Mouse (Mus musculus) A20 (cell line): ENCODE data around the gene Slc45a2.
"Not testable (repeated sequence)": the region's sequence is repeated elsewhere in the genome, so short reads cannot be mapped to it uniquely, and the experiment has no call there.

ENCODE experiments used
- DNase-seq: peaks from one replicate; pipeline ENCODE4 v3.0.0-alpha.2; 2011; ENCODE audit warnings: low read depth, low spot score

Slc45a2 gene

GRCm38 (mm10) chr15:11000421-11000820, at the start of gene Slc45a2:
TSS of gene Slc45a2 (plus strand) at chr15:11000721.
- DNase-seq: no peak

GRCm38 (mm10) chr15:10951951-10952759, 48.4 kb upstream of the Slc45a2 start, which contains the start of gene C1qtnf3:
TSS of gene C1qtnf3 (plus strand) at chr15:10952332.
- no peak for DNase-seq

GRCm38 (mm10) chr15:10952760-10953305, 47.7 kb upstream of the Slc45a2 start:
- no peak for DNase-seq

DNA sequence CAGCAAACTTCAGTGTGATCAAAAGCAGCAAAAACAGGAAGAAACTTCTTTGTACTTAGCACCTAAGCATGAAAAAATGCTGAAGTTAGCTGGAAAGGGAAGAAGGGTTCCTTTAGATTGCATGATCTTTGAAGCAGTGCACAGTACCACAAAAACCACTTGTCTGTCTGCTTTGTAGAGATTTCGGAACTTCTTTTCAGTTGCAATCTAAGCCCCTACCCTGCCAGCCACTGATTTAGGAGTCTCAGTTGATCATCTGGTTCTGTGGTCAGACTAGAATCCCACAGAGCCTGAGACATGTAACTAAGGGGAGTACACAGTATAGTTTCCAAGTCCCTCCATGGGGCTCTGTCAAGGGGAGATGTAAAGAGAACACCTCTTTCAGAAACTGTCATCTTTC, 47.1 kb upstream of the Slc45a2 start:
- no peak for DNase-seq

DNA sequence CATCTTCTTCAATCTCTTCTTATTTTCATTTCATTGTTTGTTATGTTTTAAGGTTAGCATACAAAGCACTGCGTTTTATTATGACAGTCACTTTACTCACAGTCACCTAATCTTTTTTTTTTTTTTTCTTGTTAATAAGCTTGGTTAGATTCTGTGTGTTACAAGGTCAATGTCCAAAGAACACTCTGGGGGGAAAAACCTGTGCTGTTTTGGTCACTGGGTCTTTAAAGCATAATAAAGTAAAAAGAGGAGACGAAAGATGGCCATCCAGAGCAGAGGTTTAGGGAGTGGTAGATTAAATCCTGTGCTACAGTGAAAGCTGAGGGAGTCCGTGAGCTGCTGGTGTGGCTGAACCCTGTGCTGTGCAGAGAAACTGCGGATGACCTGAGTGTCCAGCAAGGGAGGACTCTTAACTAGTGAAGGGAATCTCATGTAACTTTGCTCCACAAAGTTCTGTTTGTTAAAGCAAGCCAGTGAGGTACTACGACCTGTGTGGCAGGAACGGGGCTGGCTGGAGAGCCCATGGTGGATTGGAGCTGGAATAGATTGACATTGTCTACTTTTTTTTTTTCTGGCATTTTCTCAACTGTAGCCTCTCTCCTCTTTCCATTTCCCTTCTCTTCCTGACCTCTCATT, 46.0 kb upstream of the Slc45a2 start:
- DNase-seq: no peak

DNA sequence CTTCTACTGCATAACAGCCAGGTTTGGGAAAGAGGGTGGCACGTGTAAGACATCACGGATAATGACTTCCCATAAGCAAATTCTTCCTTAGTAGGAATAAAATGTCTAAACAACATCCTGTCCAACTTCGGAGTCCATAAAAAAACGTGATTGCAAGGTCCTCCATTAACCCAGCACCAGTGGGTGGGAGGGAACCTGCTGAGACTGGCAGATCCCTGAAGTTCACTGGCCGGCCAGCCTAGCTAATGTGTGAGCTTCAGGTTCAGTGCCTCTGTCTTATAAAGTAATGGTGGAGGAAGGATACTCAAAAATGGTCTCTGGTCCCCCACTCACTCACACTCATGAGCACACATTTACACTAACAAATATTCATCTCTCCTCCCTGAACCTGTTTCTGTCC, 45.4 kb upstream of the Slc45a2 start:
- DNase-seq: no peak

GRCm38 (mm10) chr15:10956706-10957105, 43.8 kb upstream of the Slc45a2 start:
- no peak for DNase-seq

DNA sequence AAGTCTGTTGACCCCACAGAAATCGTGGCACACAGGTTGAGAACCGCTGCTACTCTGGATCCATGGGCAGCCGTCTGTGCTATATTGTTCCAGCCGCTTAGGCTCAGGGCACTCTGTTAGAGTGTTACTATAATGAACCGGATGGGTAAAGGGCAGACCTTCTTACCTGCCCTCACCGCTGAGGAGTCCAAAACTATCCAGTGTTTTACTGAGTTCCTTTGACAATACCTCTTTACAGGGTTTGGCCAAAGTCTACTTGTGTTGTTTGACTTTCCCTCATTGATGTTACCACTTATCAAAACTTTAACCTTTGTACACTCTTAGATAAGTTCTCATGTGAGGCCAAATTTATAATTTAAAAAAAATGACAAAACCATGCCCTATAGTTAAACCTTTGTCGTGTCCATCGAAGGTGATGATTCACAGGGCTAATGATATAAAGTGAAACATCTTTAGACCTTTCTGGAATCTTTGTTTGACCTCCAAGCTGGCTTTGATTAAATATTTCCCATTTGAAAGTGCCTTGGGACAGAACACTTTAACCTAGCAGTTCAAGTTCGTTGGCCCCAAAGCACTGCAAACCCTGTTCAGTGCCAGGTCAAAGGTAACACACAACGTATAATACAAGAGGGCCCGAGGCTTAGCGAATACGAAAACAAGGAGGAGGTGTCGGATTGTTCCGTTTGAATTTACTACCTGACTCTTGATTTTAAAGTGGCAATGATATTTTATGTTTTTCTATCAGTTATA, 41.1 kb upstream of the Slc45a2 start:
- DNase-seq: no peak

DNA sequence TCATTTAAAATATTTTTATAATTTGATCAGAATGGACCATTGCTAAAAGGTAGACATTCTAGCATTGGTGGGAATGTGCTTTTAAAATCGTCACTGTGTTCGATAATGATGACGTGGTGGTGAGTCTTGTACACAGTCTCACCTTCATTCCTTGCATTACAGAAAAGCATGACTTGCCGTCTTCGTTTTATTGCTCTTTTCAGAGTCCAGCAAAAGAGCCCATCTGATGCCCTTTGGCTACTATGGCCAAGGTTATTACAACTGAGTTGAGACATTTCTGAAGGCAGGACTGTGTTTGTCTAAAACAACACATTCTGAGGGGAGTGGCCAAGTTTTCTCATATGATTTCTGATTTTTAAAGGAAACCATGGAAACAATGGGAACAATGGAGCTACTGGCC, 40.3 kb upstream of the Slc45a2 start:
- DNase-seq: no peak

DNA sequence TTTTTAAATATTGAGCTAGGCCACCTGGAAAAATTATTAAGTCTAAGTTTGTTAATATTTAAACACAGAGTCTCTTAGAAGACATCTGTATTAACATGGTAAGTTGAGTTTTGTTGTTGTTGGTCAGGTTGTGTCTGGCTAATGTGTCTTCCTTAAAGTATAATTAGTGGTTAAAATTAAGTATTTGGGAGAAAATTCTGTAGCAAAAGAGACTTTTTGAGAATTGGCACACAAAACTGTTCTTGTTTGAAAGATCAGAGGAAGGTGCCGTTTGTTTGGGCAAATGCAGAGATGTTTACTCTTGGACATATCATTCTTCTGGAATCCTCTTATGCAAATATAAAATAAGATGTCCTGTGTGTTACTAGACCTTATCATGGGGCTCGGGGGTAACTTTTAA, 37.9 kb upstream of the Slc45a2 start:
- no peak for DNase-seq

- DNase-seq: no peak
Measured at GRCm38 (mm10) chr15:10969439-10969838, 31.1 kb upstream of the Slc45a2 start.

- no peak for DNase-seq
Measured at GRCm38 (mm10) chr15:10970777-10971176, 29.7 kb upstream of the Slc45a2 start.

GRCm38 (mm10) chr15:10977151-10977550, 23.4 kb upstream of the Slc45a2 start:
- no peak for DNase-seq

- peak; percentile 9 for DNase-seq
Measured at GRCm38 (mm10) chr15:10980712-10981111, 19.8 kb upstream of the Slc45a2 start.

GRCm38 (mm10) chr15:10981377-10982063, 19.0 kb upstream of the Slc45a2 start, which contains the start of gene Amacr:
TSS of gene Amacr (plus strand) at chr15:10981756.
- peak; percentile 95 for DNase-seq

DNA sequence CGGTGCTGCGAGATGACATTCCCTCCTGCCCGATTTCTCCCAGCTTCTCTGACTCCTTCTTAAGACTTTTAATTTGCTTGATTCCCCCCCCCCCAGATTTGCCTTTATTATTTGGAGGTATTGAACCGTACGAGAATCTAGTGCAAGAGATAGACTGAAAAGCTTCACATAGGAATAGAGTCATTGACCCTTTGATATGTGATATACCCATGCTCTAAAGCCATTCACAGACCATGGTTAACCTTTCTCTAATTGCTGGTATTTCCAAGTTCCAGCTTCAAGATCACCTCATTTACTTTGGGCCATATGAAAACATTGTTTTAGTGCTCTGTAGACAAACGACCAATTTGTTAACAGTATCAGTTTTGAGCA, 18.5 kb upstream of the Slc45a2 start:
- no peak for DNase-seq

DNA sequence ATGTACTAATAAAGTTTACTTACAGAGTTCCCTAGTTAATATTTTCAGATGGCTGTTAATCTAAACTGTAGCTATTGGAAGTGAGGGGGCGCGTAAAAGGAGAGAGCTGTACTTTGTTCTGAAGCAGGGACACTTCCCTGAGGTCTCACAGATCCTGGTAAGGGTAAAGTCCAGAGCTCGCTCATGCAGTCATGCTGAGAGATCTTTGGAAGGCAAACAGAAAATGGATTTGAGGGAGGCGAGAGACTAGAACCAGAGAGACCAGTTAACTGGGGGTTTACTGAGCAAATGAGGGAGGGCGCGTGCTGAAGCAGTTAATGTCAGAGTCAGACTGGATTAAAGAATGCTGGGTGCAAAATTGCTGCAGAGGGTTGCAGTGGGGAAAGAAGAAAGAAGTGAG, 14.8 kb upstream of the Slc45a2 start:
- no peak for DNase-seq

GRCm38 (mm10) chr15:10986477-10986876, 14.0 kb upstream of the Slc45a2 start:
- not testable (repeated sequence) for DNase-seq

DNA sequence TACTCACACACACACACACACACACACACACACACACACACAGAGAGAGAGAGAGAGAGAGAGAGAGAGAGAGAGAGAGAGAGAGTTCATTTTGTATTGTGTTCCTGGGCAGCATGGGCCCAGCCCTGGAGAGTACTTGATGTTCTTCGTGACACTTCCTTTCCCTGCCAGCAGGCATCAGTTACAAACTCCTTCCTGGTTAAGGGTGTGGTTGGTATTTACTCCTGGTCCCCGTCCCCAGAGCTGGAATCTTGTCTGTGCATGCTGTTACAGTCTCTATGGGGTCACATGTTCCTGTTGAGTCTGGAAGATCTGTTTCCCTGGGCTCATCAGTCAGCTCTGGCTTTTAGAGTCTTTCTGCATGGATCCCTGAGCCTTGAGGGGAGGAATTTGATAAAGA, 10.1 kb upstream of the Slc45a2 start:
- no peak for DNase-seq

- peak; percentile 13 for DNase-seq
Measured at GRCm38 (mm10) chr15:10991566-10991965, 9.0 kb upstream of the Slc45a2 start.

DNA sequence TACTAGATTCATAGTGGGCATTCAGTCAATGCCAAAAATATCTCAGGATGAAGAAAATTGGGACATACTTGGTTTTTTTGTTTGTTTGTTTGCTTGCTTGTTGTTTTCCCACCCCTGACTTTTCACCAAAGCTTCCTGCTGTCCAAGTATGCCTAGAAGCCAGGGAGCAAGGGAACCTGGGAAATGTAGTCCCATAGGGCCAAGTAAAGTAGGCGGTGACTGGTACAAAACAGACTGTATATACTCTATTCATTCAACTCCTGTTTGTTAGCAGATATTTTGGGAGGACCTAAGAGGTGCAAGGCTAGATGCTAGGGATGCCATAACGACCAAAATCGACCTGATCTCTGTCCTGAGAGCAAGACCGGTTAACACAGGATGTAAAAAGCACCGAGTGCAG, 689 bp upstream of the Slc45a2 start:
- DNase-seq: no peak

DNA sequence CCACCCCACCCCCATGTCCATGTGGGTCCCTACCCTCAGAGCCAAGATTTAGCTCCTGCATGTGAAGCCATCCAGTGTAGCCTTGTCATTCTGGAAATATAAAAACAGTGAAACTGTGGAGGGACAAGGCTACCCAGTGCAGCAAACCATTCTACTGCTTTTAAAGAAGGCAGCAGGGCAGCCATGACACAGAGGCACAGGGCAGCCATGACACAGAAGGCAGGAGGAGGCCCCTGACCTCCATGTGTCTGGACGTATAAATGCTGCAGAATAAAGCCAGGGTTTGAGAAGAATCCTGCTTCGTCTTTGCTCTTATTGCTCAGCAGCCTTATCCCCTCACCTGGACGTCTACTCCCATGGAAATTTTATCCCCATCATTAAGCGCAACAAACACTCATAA, 3.3 kb downstream of the Slc45a2 start:
- no peak for DNase-seq
